Mouse (Mus musculus): ENCODE measurements around the gene Bdh2. TPM values are rescaled to one million over a fixed set of nuclear protein-coding genes. Genes with fewer than 3 reads are reported as not detected.

Bdh2 gene
- polyA plus RNA-seq, 1 experiment from 2014 or later, result 3.9 TPM

DNA sequence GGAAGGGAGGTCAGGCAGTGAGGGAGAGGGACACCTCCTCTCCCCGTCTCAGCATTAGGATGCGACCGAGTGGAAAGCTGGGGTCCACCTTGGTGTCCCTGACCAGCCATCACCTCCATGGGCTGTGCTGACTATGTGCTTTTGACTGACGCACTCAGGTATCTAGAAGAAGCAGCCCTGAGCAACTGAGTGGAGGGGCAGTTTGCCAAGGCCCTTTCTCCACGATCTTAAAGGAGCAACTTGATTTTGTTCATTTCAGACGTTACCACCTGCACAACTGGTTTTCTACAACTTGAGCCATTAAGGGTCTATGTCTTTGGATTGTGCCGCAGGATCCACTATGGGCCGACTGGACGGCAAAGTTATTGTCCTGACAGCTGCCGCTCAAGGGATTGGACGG lies 4.2 kb downstream of the Bdh2 start:
- Histone ChIP-seq H3K9me3 (ENCODE audit: control insufficient read depth, low read length) (no peaks in the 10 kb centered on the region), H3K4me3 (ENCODE audit: control insufficient read depth in 1 of 2, insufficient read depth in 1 of 2, low read depth in 1 of 2, low read length in 2 of 2) (no peak overlapping the region), H3K4me1 (ENCODE audit: control insufficient read depth in 2 of 2, insufficient read depth in 2 of 2, low read length in 2 of 2) (no peaks in the 10 kb centered on the region), H3K4me2 (ENCODE audit: low read length) (no peak overlapping the region), H3K9ac (ENCODE audit: low read length) (no peak overlapping the region), H3K36me3 (ENCODE audit: control insufficient read depth, insufficient read depth, low read length) (no peaks in the 10 kb centered on the region), H3K27ac (replicated peaks in 1 of 2; ENCODE audit: control insufficient read depth in 1 of 2, insufficient read depth in 1 of 2, low read depth in 2 of 2, low read length in 2 of 2) (no peak overlapping the region), H3K27me3 (ENCODE audit: control insufficient read depth, insufficient read depth, low read length) (no peaks in the 10 kb centered on the region)
- WGBS, result 83% methylated on average over 11 of the region's 11 CpGs
- no peak for ATAC-seq (ENCODE audit: insufficient number of reproducible peaks, insufficient read depth, low FRiP score, low read depth)

DNA sequence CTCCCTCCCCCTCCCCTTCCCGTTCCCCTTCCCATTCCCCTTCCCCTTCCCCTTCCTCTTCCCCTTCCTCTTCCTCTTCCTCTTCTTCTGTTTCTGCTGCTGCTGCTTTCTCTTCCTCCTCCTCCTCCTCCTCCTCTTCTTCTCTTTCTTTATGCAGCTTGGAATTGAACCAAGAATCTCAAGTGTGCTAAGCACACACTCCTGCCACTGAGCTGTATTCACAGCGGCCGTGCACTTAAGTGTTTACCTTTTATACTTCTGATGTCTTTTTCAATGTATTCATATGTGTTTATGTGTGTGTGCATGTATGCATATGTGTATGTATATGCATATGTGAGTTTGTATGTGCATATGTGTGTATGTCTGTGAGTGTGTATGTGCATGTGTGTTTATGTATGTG lies 4.8 kb downstream of the Bdh2 start:
- H3K27me3 ChIP-seq (ENCODE audit: control insufficient read depth, insufficient read depth, low read length), result no peaks in the 10 kb centered on the region
- H3K9me3 ChIP-seq (ENCODE audit: control insufficient read depth, low read length), result no peaks in the 10 kb centered on the region
- 53% methylated on average over 3 of the region's 3 CpGs for WGBS
- no peaks in the 10 kb centered on the region for H3K36me3 ChIP-seq (ENCODE audit: control insufficient read depth, insufficient read depth, low read length)
- no peak for ATAC-seq (ENCODE audit: insufficient number of reproducible peaks, insufficient read depth, low FRiP score, low read depth)
- H3K27ac ChIP-seq (replicated peaks in 1 of 2; ENCODE audit: control insufficient read depth in 1 of 2, insufficient read depth in 1 of 2, low read depth in 2 of 2, low read length in 2 of 2), result no peak overlapping the region
- H3K4me1 ChIP-seq (ENCODE audit: control insufficient read depth in 2 of 2, insufficient read depth in 2 of 2, low read length in 2 of 2), result no peaks in the 10 kb centered on the region
- no peak overlapping the region for H3K4me3 ChIP-seq (ENCODE audit: control insufficient read depth in 1 of 2, insufficient read depth in 1 of 2, low read depth in 1 of 2, low read length in 2 of 2)
- no peak overlapping the region for H3K4me2 ChIP-seq (ENCODE audit: low read length)
- H3K9ac ChIP-seq (ENCODE audit: low read length), result no peak overlapping the region

DNA sequence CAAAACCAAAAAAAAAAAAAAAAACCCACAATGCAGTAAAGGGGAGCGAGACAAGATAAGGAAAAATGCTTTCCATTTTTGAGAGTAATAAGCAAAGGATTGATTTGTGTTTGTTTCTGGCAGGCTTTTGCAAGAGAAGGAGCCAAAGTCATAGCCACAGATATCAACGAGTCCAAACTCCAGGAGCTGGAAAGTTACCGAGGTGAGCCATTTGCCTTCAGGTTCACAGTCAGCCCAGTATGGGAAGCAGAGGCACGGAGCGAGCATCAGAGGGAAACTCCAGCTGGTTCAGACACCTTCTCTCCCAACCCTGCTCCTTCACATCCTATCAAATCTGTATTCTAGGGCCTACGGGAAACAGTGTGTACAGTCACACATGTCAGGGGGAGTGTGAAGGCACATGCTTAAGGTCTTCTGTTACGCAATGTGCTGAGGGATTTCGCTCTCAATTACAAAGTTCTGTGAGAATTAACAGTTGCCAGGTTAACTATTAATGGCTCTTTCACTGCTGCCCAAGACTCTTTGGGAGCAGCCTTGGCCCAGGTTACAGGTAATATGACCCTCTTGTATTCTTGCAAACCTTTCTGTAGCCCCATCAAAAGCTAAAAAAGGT lies 7.2 kb downstream of the Bdh2 start:
- Histone ChIP-seq H3K9ac (ENCODE audit: low read length) (no peak overlapping the region), H3K27me3 (ENCODE audit: control insufficient read depth, insufficient read depth, low read length) (no peaks in the 10 kb centered on the region), H3K36me3 (ENCODE audit: control insufficient read depth, insufficient read depth, low read length) (no peaks in the 10 kb centered on the region), H3K4me2 (ENCODE audit: low read length) (no peak overlapping the region), H3K4me3 (ENCODE audit: control insufficient read depth in 1 of 2, insufficient read depth in 1 of 2, low read depth in 1 of 2, low read length in 2 of 2) (no peak overlapping the region), H3K27ac (replicated peaks in 1 of 2; ENCODE audit: control insufficient read depth in 1 of 2, insufficient read depth in 1 of 2, low read depth in 2 of 2, low read length in 2 of 2) (no peak overlapping the region), H3K9me3 (ENCODE audit: control insufficient read depth, low read length) (no peaks in the 10 kb centered on the region), H3K4me1 (ENCODE audit: control insufficient read depth in 2 of 2, insufficient read depth in 2 of 2, low read length in 2 of 2) (no peaks in the 10 kb centered on the region)
- no peak for ATAC-seq (ENCODE audit: insufficient number of reproducible peaks, insufficient read depth, low FRiP score, low read depth)
- 77% methylated on average over 8 of the region's 8 CpGs for WGBS

DNA sequence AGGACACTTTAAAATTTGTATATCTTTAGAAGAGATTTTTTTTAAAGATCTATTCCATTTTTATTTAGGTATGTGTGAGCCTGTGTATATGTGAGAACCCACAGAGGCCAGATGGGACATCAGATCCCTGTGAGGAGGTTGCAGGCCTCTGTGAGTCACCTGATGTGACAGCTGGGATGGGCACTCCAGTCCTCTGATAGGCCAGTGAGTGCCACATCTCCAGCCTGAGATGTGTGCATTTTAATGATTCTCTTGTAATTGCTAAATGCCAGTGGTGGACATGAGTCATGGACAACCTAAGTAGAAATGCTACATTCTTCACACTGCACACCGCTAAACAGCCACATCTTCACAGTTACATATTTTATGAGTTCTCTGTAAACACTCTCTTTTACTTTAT lies 8.1 kb downstream of the Bdh2 start:
- Histone ChIP-seq H3K4me3 (ENCODE audit: control insufficient read depth in 1 of 2, insufficient read depth in 1 of 2, low read depth in 1 of 2, low read length in 2 of 2) (no peak overlapping the region), H3K27ac (replicated peaks in 1 of 2; ENCODE audit: control insufficient read depth in 1 of 2, insufficient read depth in 1 of 2, low read depth in 2 of 2, low read length in 2 of 2) (no peak overlapping the region), H3K36me3 (ENCODE audit: control insufficient read depth, insufficient read depth, low read length) (no peaks in the 10 kb centered on the region), H3K9ac (ENCODE audit: low read length) (no peak overlapping the region), H3K9me3 (ENCODE audit: control insufficient read depth, low read length) (no peaks in the 10 kb centered on the region), H3K27me3 (ENCODE audit: control insufficient read depth, insufficient read depth, low read length) (no peaks in the 10 kb centered on the region), H3K4me2 (ENCODE audit: low read length) (no peak overlapping the region), H3K4me1 (ENCODE audit: control insufficient read depth in 2 of 2, insufficient read depth in 2 of 2, low read length in 2 of 2) (peaks cover 4% of the 10 kb centered on the region in 2 experiments; a peak in 3 of 4 replicates)
- no peak for ATAC-seq (ENCODE audit: insufficient number of reproducible peaks, insufficient read depth, low FRiP score, low read depth)
- WGBS, result 86% methylated on average over 1 of the region's 1 CpGs

DNA sequence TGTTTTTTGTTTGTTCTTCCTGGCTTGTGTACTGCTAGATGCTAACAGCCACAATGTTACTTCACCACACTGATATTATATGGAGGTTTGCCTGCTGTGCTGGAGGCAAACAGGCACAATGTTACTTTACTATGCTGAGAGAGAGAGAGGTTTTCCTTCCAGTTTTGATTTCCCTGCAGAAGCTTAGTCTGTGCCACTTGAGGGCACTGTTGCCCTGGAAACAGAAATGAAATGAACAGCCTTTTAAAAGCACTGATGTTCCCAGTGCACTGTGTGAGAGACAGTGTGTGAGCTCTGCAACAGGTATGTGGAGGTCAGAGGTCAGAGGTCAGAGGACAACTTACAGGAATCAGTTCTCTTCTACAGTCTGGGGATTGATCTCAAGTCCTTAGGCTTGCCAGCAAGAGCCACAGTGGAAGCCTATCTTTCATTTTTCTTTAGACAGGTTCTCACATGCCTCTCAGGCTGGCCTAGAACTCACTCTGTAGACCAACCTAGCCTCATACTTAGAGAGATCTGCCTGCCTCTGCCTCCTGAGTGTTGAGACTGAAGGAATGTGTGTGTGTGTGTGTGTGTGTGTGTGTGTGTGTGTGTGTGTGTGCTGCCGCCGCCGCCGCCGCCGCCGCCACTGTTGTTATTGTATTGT lies 9.4 kb downstream of the Bdh2 start:
- no peaks in the 10 kb centered on the region for H3K27me3 ChIP-seq (ENCODE audit: control insufficient read depth, insufficient read depth, low read length)
- H3K4me2 ChIP-seq (ENCODE audit: low read length), result no peak overlapping the region
- WGBS, result 100% methylated on average over 5 of the region's 7 CpGs
- H3K27ac ChIP-seq (replicated peaks in 1 of 2; ENCODE audit: control insufficient read depth in 1 of 2, insufficient read depth in 1 of 2, low read depth in 2 of 2, low read length in 2 of 2), result no peak overlapping the region
- H3K36me3 ChIP-seq (ENCODE audit: control insufficient read depth, insufficient read depth, low read length), result no peaks in the 10 kb centered on the region
- H3K4me3 ChIP-seq (ENCODE audit: control insufficient read depth in 1 of 2, insufficient read depth in 1 of 2, low read depth in 1 of 2, low read length in 2 of 2), result no peak overlapping the region
- peak; percentile 35; the same call in 1 of the 2 replicates for ATAC-seq (ENCODE audit: insufficient number of reproducible peaks, insufficient read depth, low FRiP score, low read depth)
- peaks cover 4% of the 10 kb centered on the region in 2 experiments; a peak in 3 of 4 replicates for H3K4me1 ChIP-seq (ENCODE audit: control insufficient read depth in 2 of 2, insufficient read depth in 2 of 2, low read length in 2 of 2)
- no peak overlapping the region for H3K9ac ChIP-seq (ENCODE audit: low read length)
- H3K9me3 ChIP-seq (ENCODE audit: control insufficient read depth, low read length), result no peaks in the 10 kb centered on the region

DNA sequence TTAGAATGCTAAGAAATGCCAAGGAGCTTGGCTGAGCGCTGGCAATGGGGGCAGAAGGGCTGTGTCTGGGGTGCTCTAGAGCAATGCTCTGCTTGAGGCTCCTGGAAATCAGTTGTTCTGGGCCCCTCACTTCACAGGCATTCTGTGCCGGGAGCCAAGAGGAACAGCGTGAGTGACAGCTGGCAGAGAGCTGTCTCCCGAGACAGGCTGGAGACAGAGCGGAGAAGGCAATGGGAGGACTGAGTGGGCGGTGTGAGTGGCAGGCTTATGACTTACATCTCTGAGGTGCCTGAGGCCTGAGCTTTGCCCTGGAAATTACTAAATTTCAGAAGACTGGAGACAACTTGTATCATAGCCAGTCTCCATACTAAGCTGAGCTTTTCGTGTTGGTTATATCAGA lies 12.7 kb downstream of the Bdh2 start:
- no peak for ATAC-seq (ENCODE audit: insufficient number of reproducible peaks, insufficient read depth, low FRiP score, low read depth)
- Histone ChIP-seq H3K36me3 (ENCODE audit: control insufficient read depth, insufficient read depth, low read length) (no peaks in the 10 kb centered on the region), H3K9ac (ENCODE audit: low read length) (no peak overlapping the region), H3K9me3 (ENCODE audit: control insufficient read depth, low read length) (no peaks in the 10 kb centered on the region), H3K27me3 (ENCODE audit: control insufficient read depth, insufficient read depth, low read length) (no peaks in the 10 kb centered on the region), H3K4me1 (ENCODE audit: control insufficient read depth in 2 of 2, insufficient read depth in 2 of 2, low read length in 2 of 2) (peaks cover 4% of the 10 kb centered on the region in 2 experiments; a peak in 3 of 4 replicates), H3K4me3 (ENCODE audit: control insufficient read depth in 1 of 2, insufficient read depth in 1 of 2, low read depth in 1 of 2, low read length in 2 of 2) (no peak overlapping the region), H3K4me2 (ENCODE audit: low read length) (no peak overlapping the region), H3K27ac (replicated peaks in 1 of 2; ENCODE audit: control insufficient read depth in 1 of 2, insufficient read depth in 1 of 2, low read depth in 2 of 2, low read length in 2 of 2) (no peak overlapping the region)
- 32% methylated on average over 7 of the region's 7 CpGs for WGBS

DNA sequence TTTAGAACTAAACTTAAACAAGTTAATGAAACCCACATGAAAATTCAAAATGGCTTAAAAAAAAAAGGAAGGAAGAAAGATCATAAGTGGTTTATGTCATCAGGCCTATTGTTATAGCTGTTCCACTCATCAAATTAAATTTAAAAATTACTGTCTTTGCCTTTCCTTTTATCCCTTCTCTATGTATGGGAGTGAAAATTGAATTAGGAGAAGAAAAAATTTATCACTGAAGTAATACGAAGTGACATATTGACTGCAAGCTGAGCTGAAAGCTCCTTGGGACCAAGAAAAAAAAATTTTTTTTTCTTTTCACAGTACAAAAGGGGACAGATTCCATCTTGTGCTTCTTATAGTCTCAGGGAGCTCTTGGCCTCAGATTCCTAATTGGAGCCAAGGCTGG lies 14.5 kb downstream of the Bdh2 start:
- no peak for ATAC-seq (ENCODE audit: insufficient number of reproducible peaks, insufficient read depth, low FRiP score, low read depth)
- H3K4me2 ChIP-seq (ENCODE audit: low read length), result no peak overlapping the region
- no peak overlapping the region for H3K9ac ChIP-seq (ENCODE audit: low read length)
- H3K4me1 ChIP-seq (ENCODE audit: control insufficient read depth in 2 of 2, insufficient read depth in 2 of 2, low read length in 2 of 2), result peaks cover 4% of the 10 kb centered on the region in 2 experiments; a peak in 3 of 4 replicates
- no peaks in the 10 kb centered on the region for H3K27me3 ChIP-seq (ENCODE audit: control insufficient read depth, insufficient read depth, low read length)
- H3K36me3 ChIP-seq (ENCODE audit: control insufficient read depth, insufficient read depth, low read length), result no peaks in the 10 kb centered on the region
- H3K4me3 ChIP-seq (ENCODE audit: control insufficient read depth in 1 of 2, insufficient read depth in 1 of 2, low read depth in 1 of 2, low read length in 2 of 2), result no peak overlapping the region
- no peak overlapping the region for H3K27ac ChIP-seq (replicated peaks in 1 of 2; ENCODE audit: control insufficient read depth in 1 of 2, insufficient read depth in 1 of 2, low read depth in 2 of 2, low read length in 2 of 2)
- WGBS, result 95% methylated on average over 1 of the region's 1 CpGs
- H3K9me3 ChIP-seq (ENCODE audit: control insufficient read depth, low read length), result no peaks in the 10 kb centered on the region

DNA sequence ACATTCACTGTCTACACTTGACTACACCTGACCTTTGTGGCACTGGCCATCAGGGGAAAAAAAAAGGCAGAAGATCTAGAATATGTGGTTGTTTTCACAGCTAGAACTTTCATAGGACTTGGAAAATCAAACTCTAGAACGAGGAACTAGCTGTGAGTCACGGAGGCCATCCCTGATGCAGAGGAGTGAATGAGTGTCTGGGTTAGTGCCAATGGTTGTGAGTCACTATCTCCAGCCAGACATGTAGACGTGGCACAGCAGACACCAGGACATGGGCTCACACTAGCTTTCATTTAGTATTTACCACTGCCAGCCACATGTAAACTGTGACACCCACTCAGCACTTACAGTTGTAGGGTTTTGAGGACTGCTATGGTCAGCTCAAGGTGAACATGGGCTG lies 17.5 kb downstream of the Bdh2 start:
- no peak overlapping the region for H3K27ac ChIP-seq (replicated peaks in 1 of 2; ENCODE audit: control insufficient read depth in 1 of 2, insufficient read depth in 1 of 2, low read depth in 2 of 2, low read length in 2 of 2)
- no peak overlapping the region for H3K4me3 ChIP-seq (ENCODE audit: control insufficient read depth in 1 of 2, insufficient read depth in 1 of 2, low read depth in 1 of 2, low read length in 2 of 2)
- whole genome bisulfite sequencing, result 49% methylated on average over 3 of the region's 3 CpGs
- H3K27me3 ChIP-seq (ENCODE audit: control insufficient read depth, insufficient read depth, low read length), result no peaks in the 10 kb centered on the region
- no peak overlapping the region for H3K9ac ChIP-seq (ENCODE audit: low read length)
- no peaks in the 10 kb centered on the region for H3K9me3 ChIP-seq (ENCODE audit: control insufficient read depth, low read length)
- no peak for ATAC-seq (ENCODE audit: insufficient number of reproducible peaks, insufficient read depth, low FRiP score, low read depth)
- no peaks in the 10 kb centered on the region for H3K36me3 ChIP-seq (ENCODE audit: control insufficient read depth, insufficient read depth, low read length)
- no peak overlapping the region for H3K4me2 ChIP-seq (ENCODE audit: low read length)
- peaks cover 3% of the 10 kb centered on the region in 2 experiments; a peak in 3 of 4 replicates for H3K4me1 ChIP-seq (ENCODE audit: control insufficient read depth in 2 of 2, insufficient read depth in 2 of 2, low read length in 2 of 2)
